Mouse (Mus musculus) kidney, adult 8-10 months (tissue): ENCODE results near the gene Gm4450.
"Not testable (repeated sequence)": the region's sequence is repeated elsewhere in the genome, so short reads cannot be mapped to it uniquely, and the experiment has no call there.

Source experiments
- DNase-seq, 2 experiments: peaks; one replicate each; pipeline ENCODE4 v3.0.0; 2022

Gene Gm4450

DNA sequence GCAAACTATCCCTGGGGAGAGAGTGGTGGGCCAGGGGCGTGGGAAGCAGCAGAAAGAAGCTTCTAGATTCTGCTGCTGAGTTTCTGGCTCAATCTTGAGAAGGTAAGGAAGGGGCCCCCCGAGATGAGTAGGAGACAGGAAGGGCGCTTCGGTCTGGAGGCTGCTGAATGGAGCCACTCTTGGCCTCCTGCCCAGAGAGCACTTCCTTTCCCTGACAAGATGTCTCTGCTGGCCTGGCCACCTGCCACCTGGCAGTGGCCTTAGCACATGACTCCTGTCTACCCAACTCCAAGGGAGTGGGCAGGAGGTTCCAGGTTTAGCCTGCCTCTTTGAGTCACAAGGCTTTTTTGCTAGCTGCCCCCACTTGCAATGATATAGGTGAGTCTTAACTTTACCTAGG lies 39.6 kb downstream of the Gm4450 start:
- peak; percentile 96 for DNase-seq

DNA sequence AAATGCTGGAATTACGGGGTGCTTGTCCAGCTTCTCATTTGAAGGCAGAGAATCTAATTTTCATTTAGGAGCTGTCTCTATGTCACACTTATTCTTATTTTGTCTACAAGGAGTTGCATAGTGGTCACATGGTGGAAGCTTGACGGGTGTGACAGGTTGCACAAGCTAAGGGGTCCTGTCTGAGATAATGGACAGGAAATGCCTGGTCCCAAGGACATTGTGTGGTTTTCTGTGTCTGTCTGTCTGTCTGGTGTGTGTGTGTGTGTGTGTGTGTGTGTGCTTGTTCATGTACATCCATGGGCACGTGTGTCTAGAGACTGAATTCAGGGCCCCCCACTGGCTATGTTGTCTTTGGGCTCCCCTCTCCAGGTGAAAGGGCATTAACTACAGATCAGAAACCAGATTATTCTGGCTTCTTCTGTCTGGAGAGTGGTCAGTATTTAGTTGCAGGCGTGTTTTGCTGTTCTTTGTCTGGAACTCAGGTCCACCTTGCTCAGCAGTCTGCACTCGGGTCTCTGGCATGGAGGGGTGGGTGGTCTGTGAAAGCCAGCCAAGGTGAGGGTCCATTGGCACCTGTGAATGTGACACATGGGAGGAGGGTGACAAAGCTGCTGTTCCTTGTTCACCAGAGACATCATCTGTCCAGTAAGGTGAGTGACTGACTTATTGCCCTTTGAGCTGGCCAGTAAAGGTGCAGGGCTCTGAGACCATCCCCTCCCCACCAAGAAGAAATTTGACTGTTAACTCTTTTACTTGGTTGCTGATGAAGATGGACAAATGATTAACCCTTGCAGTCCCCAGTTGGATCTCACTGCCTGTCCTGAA lies 40.3 kb downstream of the Gm4450 start:
- DNase-seq: peak; percentile 55 to 66

DNA sequence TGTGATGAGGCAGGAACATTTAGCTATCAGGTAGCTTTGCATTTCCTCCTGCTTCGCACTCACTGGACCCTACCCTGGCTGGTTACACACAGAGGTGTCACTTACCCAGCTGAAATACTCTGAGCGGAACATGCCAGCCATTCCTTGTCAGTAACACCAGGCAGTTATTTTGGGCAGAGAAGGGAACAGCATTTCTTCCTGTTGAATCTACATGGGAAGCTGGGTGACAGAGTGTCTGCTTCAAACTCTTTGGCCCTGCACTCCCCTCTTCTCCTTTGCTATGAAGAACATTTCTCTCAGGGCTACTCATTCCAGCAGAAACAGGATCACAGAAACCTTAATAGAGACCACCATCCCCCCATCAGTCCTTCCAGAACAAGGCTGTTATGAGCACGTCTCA lies 42.6 kb downstream of the Gm4450 start:
- DNase-seq: peak in 1 of 2 experiments; percentile 11

DNA sequence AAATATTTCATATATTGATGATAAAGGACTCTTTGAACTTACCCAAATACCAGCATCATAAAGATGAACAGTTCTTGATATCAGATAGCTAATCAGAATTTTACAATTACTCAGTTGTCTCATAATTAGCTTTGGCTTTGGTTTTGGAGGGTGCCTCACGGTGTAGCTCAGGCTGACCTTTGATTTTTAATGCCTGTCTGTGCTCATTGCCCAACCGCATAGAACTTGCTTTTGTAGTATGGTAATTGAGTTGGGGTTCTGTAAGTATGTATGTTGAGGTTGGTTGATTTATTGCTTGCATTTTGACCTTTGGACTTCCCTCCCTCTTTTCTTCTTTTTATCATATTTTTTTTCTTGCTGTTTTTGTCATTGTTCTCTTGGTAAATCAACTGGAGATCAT lies 43.2 kb downstream of the Gm4450 start:
- DNase-seq: peak in 1 of 2 experiments; percentile 0

DNA sequence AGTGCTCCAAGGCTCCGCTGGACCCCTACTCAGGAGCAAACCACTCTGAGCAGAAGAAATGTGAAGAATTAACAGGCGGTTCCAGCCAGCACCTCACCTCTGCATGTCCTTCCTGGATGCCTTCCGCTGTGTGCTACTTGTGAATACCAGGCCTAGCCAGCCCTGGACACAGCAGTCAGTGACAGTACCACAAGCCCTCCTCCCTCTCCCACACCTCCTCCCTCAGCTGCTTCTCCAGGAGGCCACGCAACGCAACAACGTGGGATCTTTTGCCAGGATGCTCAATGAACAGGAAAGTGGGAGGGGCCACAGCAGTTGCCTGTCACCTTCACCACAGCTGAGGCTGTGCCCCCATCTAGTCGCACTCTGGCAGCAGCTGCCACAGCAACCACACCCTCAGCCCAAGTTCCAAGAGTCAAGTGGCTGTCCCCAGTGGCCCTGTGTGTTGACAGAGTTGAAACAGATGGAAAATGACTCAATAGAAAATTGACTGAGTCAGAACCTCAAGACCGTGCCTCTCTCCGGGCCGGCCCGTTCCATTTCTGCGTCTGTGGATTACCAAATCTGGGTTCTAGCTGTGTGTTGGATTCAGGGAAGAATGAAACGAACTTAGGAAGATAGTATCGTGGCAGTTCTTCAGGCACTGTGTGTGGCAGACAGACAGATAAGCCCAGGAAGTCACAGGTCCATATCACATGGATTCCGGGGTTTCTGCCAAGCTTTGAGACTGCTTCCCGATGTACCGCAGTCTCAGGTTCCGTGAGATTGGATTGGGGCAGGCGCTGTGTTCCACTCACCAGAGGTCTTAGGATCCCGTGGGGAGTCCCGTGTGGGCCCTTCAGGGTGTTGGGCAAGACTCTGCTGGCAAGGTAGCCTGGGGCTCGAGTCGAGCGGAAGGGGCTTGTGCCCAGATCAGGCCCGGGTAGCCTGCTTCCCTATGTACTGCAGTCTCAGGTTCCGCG lies 46.0 kb downstream of the Gm4450 start:
- peak in 1 of 2 experiments; percentile 9 for DNase-seq

DNA sequence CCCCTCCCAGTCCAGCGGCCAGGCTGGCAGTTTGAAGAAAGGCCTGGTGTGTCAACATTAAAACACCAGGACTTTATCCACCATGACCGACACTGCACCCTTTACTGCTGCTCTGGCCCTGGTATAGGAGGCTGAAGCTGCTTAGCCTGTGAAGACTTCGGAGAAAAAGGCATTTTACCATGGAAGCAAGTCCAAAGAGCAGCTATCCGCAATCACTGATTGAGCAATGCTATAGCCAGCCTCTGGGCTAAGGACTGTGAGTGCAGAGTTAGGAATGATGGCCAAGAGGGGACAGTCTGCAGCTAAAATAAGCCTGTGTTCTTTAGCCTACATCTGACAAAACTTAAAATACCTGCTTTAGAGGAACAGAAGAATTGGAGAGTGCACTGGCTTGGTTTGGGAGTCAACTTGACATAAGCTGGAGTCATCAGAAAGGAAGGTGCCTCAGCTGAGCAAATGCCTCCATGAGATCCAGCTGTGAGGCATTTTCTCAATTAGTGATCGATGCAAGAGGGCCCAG lies 49.6 kb downstream of the Gm4450 start:
- peak in 1 of 2 experiments; percentile 1 for DNase-seq

DNA sequence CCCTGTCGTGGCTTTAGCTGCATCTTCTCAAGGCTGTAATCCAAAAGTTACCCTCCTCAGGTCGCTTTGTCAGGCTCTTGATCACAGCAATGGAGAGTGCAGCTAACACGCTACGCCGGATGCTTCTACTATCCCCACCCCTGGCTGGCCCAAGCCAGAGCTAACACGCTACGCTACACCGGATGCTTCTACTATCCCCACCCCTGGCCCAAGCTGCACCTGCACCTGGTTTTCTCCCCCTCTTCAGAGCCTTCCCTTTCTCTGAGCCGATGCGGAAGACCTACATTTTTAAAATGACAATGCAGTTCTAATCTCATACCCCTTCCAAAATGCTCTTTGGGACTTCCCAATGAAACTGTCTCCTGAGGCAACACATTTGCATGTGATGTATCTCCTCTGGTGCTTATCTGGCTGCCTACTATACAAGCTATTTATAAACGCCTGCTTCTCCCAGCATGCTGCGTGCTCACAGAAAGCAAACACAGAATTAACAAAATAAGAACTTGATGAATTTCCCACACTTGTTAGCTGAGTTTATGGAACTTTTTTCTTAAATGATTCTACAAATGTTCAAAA lies 50.3 kb downstream of the Gm4450 start:
- DNase-seq: peak in 1 of 2 experiments; percentile 0

DNA sequence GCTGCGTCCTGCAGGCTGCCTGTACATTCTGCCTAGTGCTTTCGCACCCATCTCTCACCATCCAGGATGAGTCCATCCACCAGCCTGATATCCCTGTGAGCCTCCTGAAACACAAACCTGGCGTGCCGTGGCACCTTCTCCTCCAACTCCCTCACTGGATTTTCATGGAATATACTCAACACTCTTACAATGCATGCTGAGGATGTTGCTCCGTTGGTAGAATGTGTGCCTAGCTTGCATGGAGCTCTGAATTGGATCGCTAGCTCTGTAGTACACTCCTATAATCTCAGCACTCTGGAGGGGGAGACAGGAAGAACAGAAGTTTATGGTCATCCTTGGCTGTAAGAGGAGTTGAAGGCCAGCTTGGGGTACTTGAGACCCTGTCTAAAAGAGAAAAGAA lies 51.0 kb downstream of the Gm4450 start:
- not testable (repeated sequence) for DNase-seq

DNA sequence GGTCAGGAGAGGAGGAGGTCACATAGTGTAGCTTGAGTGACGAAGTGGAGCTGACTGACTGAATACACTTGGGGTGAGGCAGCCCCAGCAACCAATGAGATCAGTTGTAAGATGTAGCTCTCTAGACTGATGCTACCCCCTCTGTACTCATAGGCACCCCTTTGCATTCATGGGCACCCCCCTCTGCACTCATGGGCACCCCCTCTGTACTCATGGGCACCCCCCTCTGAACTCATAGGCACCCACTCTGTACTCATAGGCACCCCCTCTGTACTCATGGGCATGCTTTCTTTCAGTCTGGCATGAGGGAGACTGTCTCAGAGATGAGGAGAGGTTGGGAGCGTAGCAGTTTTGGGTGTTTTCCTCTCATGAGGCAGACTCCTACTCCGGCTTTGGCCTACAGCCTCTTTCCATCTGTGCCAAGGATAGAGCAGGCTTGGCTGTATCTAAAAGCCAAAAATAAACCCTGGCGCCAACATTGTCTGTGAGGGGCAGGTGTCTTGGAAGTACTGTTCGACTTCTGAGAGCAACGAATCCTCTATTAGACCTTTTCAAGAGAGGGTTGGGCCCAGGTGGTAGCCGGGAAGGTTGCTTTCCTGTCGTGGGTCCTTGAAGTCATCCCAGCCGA lies 52.5 kb downstream of the Gm4450 start:
- peak in 1 of 2 experiments; percentile 0 for DNase-seq
